Mouse (Mus musculus) CH12.LX (cell line): ENCODE data around the gene Cacnb2. TPM values are rescaled to one million over a fixed set of nuclear protein-coding genes. Genes with fewer than 3 reads are reported as not detected.

Experiments used
- DNase-seq: peaks from one replicate; pipeline ENCODE4 v3.0.0-alpha.2; 2013; ENCODE audit errors: extremely low read depth
- H3K27ac ChIP-seq: 2 replicates; pipeline ENCODE4 v1.5.1; 2012; ENCODE audit warnings: low read depth, mild to moderate bottlenecking, control low read depth, moderate library complexity; ENCODE audit not compliant: insufficient read depth
- H3K27me3 ChIP-seq: replicated peaks from 2 replicates; pipeline ENCODE3; 2012; ENCODE audit warnings: inconsistent platforms
- H3K36me3 ChIP-seq, 2 experiments: replicated peaks in 1 of 2; 2 replicates each; pipeline versions ENCODE3 to v1.6.1; 2012; ENCODE audit warnings: inconsistent platforms in 1 of 2, low read length in 1 of 2, mild to moderate bottlenecking in 1 of 2, mixed read lengths in 1 of 2, moderate library complexity in 1 of 2; ENCODE audit not compliant: control insufficient read depth in 1 of 2, insufficient read depth in 1 of 2
- H3K4me1 ChIP-seq, 2 experiments: 2 replicates each; pipeline ENCODE4 v1.6.1; 2012; ENCODE audit warnings: inconsistent platforms in 1 of 2, moderate library complexity in 1 of 2; ENCODE audit not compliant: insufficient read depth in 2 of 2, control insufficient read depth in 1 of 2
- H3K4me2 ChIP-seq: 2 replicates; pipeline ENCODE4 v1.6.1; 2012; ENCODE audit warnings: low read depth, mild to moderate bottlenecking, control low read depth; ENCODE audit not compliant: poor library complexity, insufficient read depth, severe bottlenecking
- H3K4me3 ChIP-seq, 3 experiments: fragments of 150-350 bp in 1 of 3; sonication (generic) in 1 of 3; replicated peaks in 1 of 3; 2 replicates each; pipeline versions ENCODE3 to v1.5.1; 2011 to 2012; ENCODE audit warnings: low read depth in 2 of 3, low read length in 2 of 3, mild to moderate bottlenecking in 2 of 3, moderate library complexity in 2 of 3, control low read depth in 1 of 3, improper control_type of control experiment in 1 of 3, inconsistent platforms in 1 of 3, mixed read lengths in 1 of 3; ENCODE audit not compliant: poor library complexity in 1 of 3
- H3K79me2 ChIP-seq: replicated peaks from 2 replicates; pipeline ENCODE4 v1.6.1; 2012; ENCODE audit warnings: mild to moderate bottlenecking, moderate library complexity; ENCODE audit not compliant: control insufficient read depth, poor library complexity, insufficient read depth, severe bottlenecking; ENCODE audit errors: extremely low read depth
- H3K9ac ChIP-seq: 2 replicates; pipeline ENCODE4 v1.6.1; 2012; ENCODE audit warnings: low read depth, mild to moderate bottlenecking, control low read depth, moderate library complexity; ENCODE audit not compliant: insufficient read depth
- H3K9me3 ChIP-seq: replicated peaks from 2 replicates; pipeline ENCODE3; 2012; ENCODE audit warnings: low read length, inconsistent platforms, mixed read lengths
- CHD1 ChIP-seq: IDR thresholded peaks from 2 replicates; pipeline ENCODE4 v1.6.1; 2012; ENCODE audit warnings: low read depth, low read length, improper control_type of control experiment, inconsistent platforms
- CTCF ChIP-seq, 2 experiments: IDR thresholded peaks in 1 of 2; conservative IDR thresholded peaks in 1 of 2; 2 replicates each; pipeline ENCODE4 v1.5.1; 2011 to 2012; ENCODE audit warnings: low read depth in 2 of 2, low read length in 2 of 2, improper control_type of control experiment in 1 of 2, inconsistent platforms in 1 of 2, mild to moderate bottlenecking in 1 of 2, moderate library complexity in 1 of 2
- EP300 ChIP-seq: IDR thresholded peaks from 2 replicates; pipeline ENCODE4 v1.6.1; 2011; ENCODE audit warnings: low read length, improper control_type of control experiment
- ETS1 ChIP-seq: conservative IDR thresholded peaks from 2 replicates; pipeline ENCODE4 v1.6.1; 2012; ENCODE audit warnings: low read depth, mild to moderate bottlenecking, inconsistent platforms, low read length, improper control_type of control experiment, moderate library complexity
- GABPA ChIP-seq: IDR thresholded peaks from 2 replicates; pipeline ENCODE4 v1.6.1; 2012; ENCODE audit warnings: low read depth, low read length, improper control_type of control experiment, inconsistent platforms; ENCODE audit not compliant: insufficient replicate concordance
- JUN ChIP-seq: IDR thresholded peaks from 2 replicates; pipeline ENCODE4 v1.6.1; 2011; ENCODE audit warnings: low read depth, mild to moderate bottlenecking, low read length, improper control_type of control experiment, moderate library complexity; ENCODE audit not compliant: insufficient read depth
- MAZ ChIP-seq: IDR thresholded peaks from 2 replicates; pipeline ENCODE4 v1.6.1; 2012; ENCODE audit warnings: low read depth, mild to moderate bottlenecking, inconsistent platforms, low read length, improper control_type of control experiment, moderate library complexity
- MEF2A ChIP-seq: IDR thresholded peaks from 2 replicates; pipeline ENCODE4 v1.6.1; 2014; ENCODE audit warnings: low read depth, mild to moderate bottlenecking, inconsistent platforms, low read length, improper control_type of control experiment, borderline replicate concordance
- MYC ChIP-seq: IDR thresholded peaks from 2 replicates; pipeline ENCODE4 v1.6.1; 2011; ENCODE audit warnings: low read depth, mild to moderate bottlenecking, improper control_type of control experiment, low read length
- NRF1 ChIP-seq: IDR thresholded peaks from 2 replicates; pipeline ENCODE4 v1.6.1; 2014; ENCODE audit warnings: low read depth, mild to moderate bottlenecking, inconsistent platforms, low read length, improper control_type of control experiment, moderate library complexity
- RCOR1 ChIP-seq: conservative IDR thresholded peaks from 2 replicates; pipeline ENCODE4 v1.6.1; 2012; ENCODE audit warnings: low read depth, mild to moderate bottlenecking, inconsistent platforms, low read length, improper control_type of control experiment
- SMC3 ChIP-seq: IDR thresholded peaks from 2 replicates; pipeline ENCODE4 v1.6.1; 2011; ENCODE audit warnings: low read depth, low read length, improper control_type of control experiment
- TBP ChIP-seq: conservative IDR thresholded peaks from 2 replicates; pipeline ENCODE4 v1.6.1; 2011; ENCODE audit warnings: low read depth, low read length, improper control_type of control experiment
- USF1 ChIP-seq: IDR thresholded peaks from 2 replicates; pipeline ENCODE4 v1.6.1; 2014; ENCODE audit warnings: low read depth, mild to moderate bottlenecking, inconsistent platforms, low read length, improper control_type of control experiment
- USF2 ChIP-seq: conservative IDR thresholded peaks from 2 replicates; pipeline ENCODE4 v1.6.1; 2011; ENCODE audit warnings: low read depth, low read length, improper control_type of control experiment
- dilution Hi-C: fragments of 300-500 bp; cut with MboI; formaldehyde crosslinking; loops from 2 replicates; pipeline ENCODE4 v1.14.3; 2020; ENCODE audit warnings: low sequenced_read_pairs; ENCODE audit not compliant: extremely low pct_unique_long_range_greater_than_20kb, extremely low pct_ligation_motif_present
- in situ Hi-C: fragments of 300-500 bp; cut with MboI; formaldehyde crosslinking; loops from 3 replicates; pipeline ENCODE4 v1.14.3; 2019; ENCODE audit warnings: low sequenced_read_pairs, low pct_ligation_motif_present, low pct_unique_long_range_greater_than_20kb, mixed read lengths
- polyA plus RNA-seq: library from polyadenylated mRNA; unstranded; fragments of >175 nt; gene quantifications from 2 replicates; pipeline ENCODE4 v1.2.1, GENCODE M21; 2012; ENCODE audit warnings: low read depth; ENCODE audit not compliant: insufficient read length
- total RNA-seq, 2 experiments: library from RNA; depleted of rRNA; stranded (reverse); fragments of 300-350 nt in 1 of 2; fragments of >200 nt in 1 of 2; gene quantifications; 2 replicates each; pipeline ENCODE4 v1.2.3; 2012 to 2014

Gene Cacnb2
- total and polyA plus RNA-seq, 3 experiments, result 0.42 to 2.8 (median 0.93) TPM

GRCm38 (mm10) chr2:14862981-14863380 is 260.1 kb downstream of the Cacnb2 start:
- TF ChIP-seq JUN (no peak), USF1 (no peak), CHD1 (no peak), USF2 (no peak), MAZ (no peak), TBP (no peak), CTCF (conservative IDR thresholded peaks at IDR 0.05 in 1 of 2, IDR thresholded peaks at IDR 0.05 in 1 of 2; ENCODE audit: low read depth in 2 of 2, low read length in 2 of 2) (no peak), MYC (no peak), GABPA (no peak), RCOR1 (no peak), MEF2A (no peak)
- no peak for DNase-seq
- H3K4me1 ChIP-seq, result peaks cover 6 to 25% of the 10 kb centered on the region in 2 experiments
- H3K79me2 ChIP-seq, result no peaks in the 10 kb centered on the region
- H3K9ac ChIP-seq, result no peak overlapping the region
- H3K27ac ChIP-seq, result no peak overlapping the region
- no peaks in the 10 kb centered on the region for H3K36me3 ChIP-seq
- no peaks in the 10 kb centered on the region for H3K27me3 ChIP-seq
- no peaks in the 10 kb centered on the region for H3K9me3 ChIP-seq
- in situ Hi-C loops (no loop called here), dilution Hi-C loops (no loop called here)
- no peak overlapping the region for H3K4me2 ChIP-seq
- H3K4me3 ChIP-seq, result no peak overlapping the region

- Histone ChIP-seq H3K4me3 (no peak overlapping the region), H3K27me3 (no peaks in the 10 kb centered on the region), H3K27ac (no peak overlapping the region), H3K9me3 (no peaks in the 10 kb centered on the region), H3K36me3 (no peaks in the 10 kb centered on the region), H3K9ac (no peak overlapping the region), H3K79me2 (no peaks in the 10 kb centered on the region), H3K4me1 (no peaks in the 10 kb centered on the region; a peak in 1 of 4 replicates), H3K4me2 (no peak overlapping the region)
- TF ChIP-seq USF1, result no peak
- no peak for TF ChIP-seq EP300
- no peak for TF ChIP-seq USF2
- no peak for TF ChIP-seq ETS1
- TF ChIP-seq NRF1, result peak; percentile 40; the same call in 1 of the 2 replicates
- no peak for TF ChIP-seq SMC3
- DNase-seq, result no peak
- in situ Hi-C loops, result no loop called here
- dilution Hi-C loops, result no loop called here
These were observed 270.2 kb downstream of the Cacnb2 start for GRCm38 (mm10) chr2:14873116-14873515.
